Mouse (Mus musculus) limb, embryonic 11.5 days (tissue): ENCODE results near the gene Lyzl6. TPM values are rescaled to one million over a fixed set of nuclear protein-coding genes. Genes with fewer than 3 reads are reported as not detected.

Experiments used
- ATAC-seq: fragments of 200-750 bp; cut with Nextera tagmentation; 2 replicates; pipeline ENCODE4 v1.8.0; 2017; ENCODE audit warnings: low read depth; ENCODE audit not compliant: insufficient number of reproducible peaks, low FRiP score, low TSS enrichment
- DNase-seq: peaks from one replicate; pipeline ENCODE4 v3.0.0-alpha.2; 2015; ENCODE audit warnings: low spot score
- H3K27ac ChIP-seq: fragments of 300-500 bp; sonication (generic); replicated peaks from 2 replicates; pipeline ENCODE4 v1.5.1; 2014; ENCODE audit warnings: low read depth, mild to moderate bottlenecking, low read length
- H3K27me3 ChIP-seq: fragments of 300-500 bp; sonication (generic); 2 replicates; pipeline ENCODE4 v1.6.1; 2014; ENCODE audit warnings: mild to moderate bottlenecking, low read length, mixed read lengths; ENCODE audit not compliant: control insufficient read depth, insufficient read depth
- H3K36me3 ChIP-seq: fragments of 300-500 bp; sonication (generic); 2 replicates; pipeline ENCODE4 v1.6.1; 2014; ENCODE audit warnings: mild to moderate bottlenecking, low read length, moderate library complexity, mixed read lengths; ENCODE audit not compliant: control insufficient read depth, insufficient read depth
- H3K4me1 ChIP-seq: fragments of 300-500 bp; sonication (generic); 2 replicates; pipeline ENCODE4 v1.6.1; 2014; ENCODE audit warnings: low read length, mixed read lengths; ENCODE audit not compliant: control insufficient read depth, insufficient read depth
- H3K4me2 ChIP-seq: fragments of 300-500 bp; sonication (generic); 2 replicates; pipeline ENCODE4 v1.6.1; 2014; ENCODE audit warnings: low read depth, mild to moderate bottlenecking, moderate library complexity; ENCODE audit not compliant: severe bottlenecking
- H3K4me3 ChIP-seq: fragments of 300-500 bp; sonication (generic); 2 replicates; pipeline ENCODE4 v1.5.1; 2014; ENCODE audit warnings: low read depth, low read length
- H3K9ac ChIP-seq: fragments of 300-500 bp; sonication (generic); 2 replicates; pipeline ENCODE4 v1.6.1; 2014; ENCODE audit warnings: mild to moderate bottlenecking, low read length
- H3K9me3 ChIP-seq: fragments of 300-500 bp; sonication (generic); 2 replicates; pipeline ENCODE4 v1.6.1; 2016; ENCODE audit warnings: low read length; ENCODE audit not compliant: control insufficient read depth
- WGBS: fragments of 180-500 bp; shearing (Covaris S2); extraction: QIAGEN DNeasy Blood & Tissue Kit; methylation state at CpG from one replicate; pipeline ENCODE4 v1.1.7; 2014; 5-methylcytosine and 5-hydroxymethylcytosine counted together
- polyA plus RNA-seq: library from polyadenylated mRNA; unstranded; fragments of >200 nt; fragmentation: Nextera tagmentation; extraction: Ambion mirVana; gene quantifications from 2 replicates; pipeline ENCODE4 v1.2.1, GENCODE M21; 2014

Lyzl6 gene
- polyA plus RNA-seq, 1 experiment from 2014 or later, result not detected

- WGBS, result 78% methylated on average over 3 of the region's 3 CpGs
- H3K4me1 ChIP-seq, result no peaks in the 10 kb centered on the region
- H3K4me3 ChIP-seq, result no peak overlapping the region
- H3K9ac ChIP-seq, result no peak overlapping the region
- H3K36me3 ChIP-seq, result no peaks in the 10 kb centered on the region
- ATAC-seq (no peak), DNase-seq (no peak)
- H3K4me2 ChIP-seq, result no peak overlapping the region
- H3K27ac ChIP-seq, result no peak overlapping the region
- 0 out of 2 replicates have a peak, but pooled peaks cover 3% of the 10 kb centered on the region for H3K27me3 ChIP-seq
- H3K9me3 ChIP-seq, result no peaks in the 10 kb centered on the region
These were observed 3.2 kb downstream of the Lyzl6 start for GRCm38 (mm10) chr11:103635481-103635880.

GRCm38 (mm10) chr11:103634806-103635205, 3.9 kb downstream of the Lyzl6 start:
- Histone ChIP-seq H3K4me2 (no peak overlapping the region), H3K9me3 (no peaks in the 10 kb centered on the region), H3K27ac (no peak overlapping the region), H3K36me3 (no peaks in the 10 kb centered on the region), H3K4me1 (no peaks in the 10 kb centered on the region), H3K4me3 (no peak overlapping the region), H3K27me3 (0 out of 2 replicates have a peak, but pooled peaks cover 3% of the 10 kb centered on the region), H3K9ac (no peak overlapping the region)
- DNase-seq (no peak), ATAC-seq (no peak)
- WGBS, result 84% methylated on average over 7 of the region's 7 CpGs

- no peak overlapping the region for H3K4me2 ChIP-seq
- no peak overlapping the region for H3K9ac ChIP-seq
- DNase-seq, result no peak
- no peaks in the 10 kb centered on the region for H3K4me1 ChIP-seq
- 80% methylated on average over 23 of the region's 23 CpGs for WGBS
- no peaks in the 10 kb centered on the region for H3K27me3 ChIP-seq
- no peak overlapping the region for H3K27ac ChIP-seq
- H3K9me3 ChIP-seq, result no peaks in the 10 kb centered on the region
- H3K36me3 ChIP-seq, result no peaks in the 10 kb centered on the region
- no peak overlapping the region for H3K4me3 ChIP-seq
- no peak for ATAC-seq
These were observed 11.2 kb downstream of the Lyzl6 start for GRCm38 (mm10) chr11:103627453-103627852.

- DNase-seq (no peak), ATAC-seq (no peak)
- Histone ChIP-seq H3K9ac (no peak within 1 kb of the TSS), H3K9me3 (no peaks in the 10 kb centered on the region), H3K4me2 (no peak within 1 kb of the TSS), H3K27me3 (no peaks in the 10 kb centered on the region), H3K4me3 (no peak within 1 kb of the TSS), H3K36me3 (no peaks in the 10 kb centered on the region), H3K4me1 (no peaks in the 10 kb centered on the region), H3K27ac (no peak within 1 kb of the TSS)
- 85% methylated on average over 9 of the region's 9 CpGs for WGBS
These were observed 17.6 kb downstream of the Lyzl6 start, which contains the start of gene Gm884 for GRCm38 (mm10) chr11:103621040-103621439. Gene Gm884, minus strand, starts transcription at chr11:103621140.

GRCm38 (mm10) chr11:103610772-103611171, 27.9 kb downstream of the Lyzl6 start:
- no peaks in the 10 kb centered on the region for H3K27me3 ChIP-seq
- H3K27ac ChIP-seq, result no peak overlapping the region
- H3K4me2 ChIP-seq, result no peak overlapping the region
- H3K36me3 ChIP-seq, result no peaks in the 10 kb centered on the region
- no peaks in the 10 kb centered on the region for H3K9me3 ChIP-seq
- WGBS, result 95% methylated on average over 2 of the region's 2 CpGs
- no peak for ATAC-seq
- no peaks in the 10 kb centered on the region for H3K4me1 ChIP-seq
- no peak for DNase-seq
- no peak overlapping the region for H3K4me3 ChIP-seq
- no peak overlapping the region for H3K9ac ChIP-seq

- 55% methylated on average over 5 of the region's 5 CpGs for WGBS
- Histone ChIP-seq H3K36me3 (no peaks in the 10 kb centered on the region), H3K4me3 (no peak overlapping the region), H3K4me2 (no peak overlapping the region), H3K9ac (no peak overlapping the region), H3K27ac (no peak overlapping the region), H3K9me3 (no peaks in the 10 kb centered on the region), H3K27me3 (no peaks in the 10 kb centered on the region), H3K4me1 (no peaks in the 10 kb centered on the region)
- ATAC-seq, result no peak
- DNase-seq, result no peak
These were observed 32.1 kb downstream of the Lyzl6 start for GRCm38 (mm10) chr11:103606611-103607010.

Other genes starting within 250 kb of the Lyzl6 start
- gene Plekhm1, start 226.2 kb downstream of the Lyzl6 start, polyA plus RNA-seq, result 7.9 and 8.9 TPM in 2 replicates
- gene Lrrc37a, start 134.3 kb downstream of the Lyzl6 start, polyA plus RNA-seq, result not detected in 2 replicates
- gene Gm884, start 17.8 kb downstream of the Lyzl6 start, polyA plus RNA-seq, result not detected in 2 replicates
- gene Rprml, start 10.7 kb upstream of the Lyzl6 start, polyA plus RNA-seq, result not detected in 2 replicates
- 83.2 and 86.7 TPM in 2 replicates for gene Gosr2, start 59.0 kb upstream of the Lyzl6 start, polyA plus RNA-seq
- 0.73 and 1.0 TPM in 2 replicates for gene Wnt9b, start 110.9 kb upstream of the Lyzl6 start, polyA plus RNA-seq
- 5.1 and 6.1 TPM in 2 replicates for gene Wnt3, start 135.3 kb upstream of the Lyzl6 start, polyA plus RNA-seq